Mouse (Mus musculus): ENCODE measurements around the gene AB124611.
"Not testable (repeated sequence)": the region's sequence is repeated elsewhere in the genome, so short reads cannot be mapped to it uniquely, and the experiment has no call there.

The AB124611 gene

GRCm38 (mm10) chr9:21518690-21519089, 7.3 kb upstream of the AB124611 start:
- DNase-seq (ENCODE audit: low spot score in 2 of 2) = not testable (repeated sequence)

DNA sequence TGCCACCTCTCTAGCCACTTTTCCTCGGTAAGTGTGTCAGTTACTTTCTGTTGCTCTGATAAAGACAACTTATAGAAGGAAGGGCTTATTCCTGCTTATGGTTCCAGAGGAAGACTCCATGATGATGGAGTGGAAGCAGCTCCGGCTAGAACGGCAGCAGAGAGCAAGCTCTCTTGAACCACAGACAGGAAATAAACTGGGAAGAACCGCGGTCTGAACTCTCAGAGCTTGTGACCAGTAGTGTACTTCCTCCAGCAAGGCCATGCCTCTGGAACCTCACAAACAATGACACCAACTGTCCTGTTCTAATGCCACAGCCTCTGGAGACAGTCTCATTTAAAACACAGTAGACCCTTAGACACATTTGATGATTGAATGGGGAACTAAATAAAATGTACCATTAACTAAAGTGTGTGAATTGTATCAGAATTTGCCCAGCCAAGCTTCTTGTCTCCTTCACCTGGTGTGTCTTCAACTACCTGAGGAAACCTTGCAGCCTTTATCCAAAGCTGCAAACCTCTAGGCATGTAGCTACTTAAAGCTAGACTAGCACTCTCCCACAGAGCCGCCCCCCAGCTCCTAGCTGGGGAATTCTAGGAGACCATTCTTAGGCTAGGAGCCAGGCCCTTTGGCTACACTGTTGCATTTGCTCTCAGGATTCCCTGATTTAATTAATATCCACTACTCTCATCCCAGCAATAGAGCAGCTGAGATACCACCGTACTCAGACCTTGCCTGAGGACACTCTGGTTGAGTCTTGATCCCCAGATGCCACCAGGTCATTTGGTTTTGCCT, 637 bp upstream of the AB124611 start:
- DNase-seq (ENCODE audit: low spot score in 2 of 2) = no peak

- DNase-seq (ENCODE audit: low spot score in 2 of 2) = no peak
Observed at GRCm38 (mm10) chr9:21526634-21526944, 613 bp downstream of the AB124611 start.

DNA sequence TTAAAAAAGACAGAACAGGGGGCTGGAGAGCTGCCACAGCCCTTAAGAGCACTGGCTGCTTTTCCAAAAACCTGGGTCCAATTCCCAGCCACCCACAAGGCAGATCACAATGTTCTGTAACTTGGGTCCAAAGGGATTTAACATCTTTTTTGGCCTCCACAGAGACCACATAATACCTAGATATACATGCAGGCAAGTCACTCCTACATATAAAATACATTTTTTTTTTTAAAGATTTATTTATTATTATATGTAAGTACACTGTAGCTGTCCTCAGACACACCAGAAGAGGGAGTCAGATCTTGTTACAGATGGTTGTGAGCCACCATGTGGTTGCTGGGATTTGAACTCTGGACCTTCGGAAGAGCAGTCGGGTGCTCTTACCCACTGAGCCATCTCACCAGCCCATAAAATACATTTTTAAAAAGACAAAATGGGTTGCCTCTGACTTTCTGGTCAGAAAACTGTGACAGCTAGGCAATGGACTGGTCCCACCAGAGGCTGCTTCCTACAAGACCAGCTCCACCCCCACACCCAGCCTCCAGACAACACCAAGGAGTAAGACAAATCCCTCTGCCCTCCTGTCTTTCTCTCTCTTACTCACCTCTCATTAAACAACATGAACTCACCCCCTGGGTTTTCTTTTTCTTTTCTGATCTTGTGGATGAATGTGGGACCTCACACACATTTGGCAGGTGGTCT, 1.3 kb downstream of the AB124611 start:
- DNase-seq (ENCODE audit: low spot score in 2 of 2) = no peak

DNA sequence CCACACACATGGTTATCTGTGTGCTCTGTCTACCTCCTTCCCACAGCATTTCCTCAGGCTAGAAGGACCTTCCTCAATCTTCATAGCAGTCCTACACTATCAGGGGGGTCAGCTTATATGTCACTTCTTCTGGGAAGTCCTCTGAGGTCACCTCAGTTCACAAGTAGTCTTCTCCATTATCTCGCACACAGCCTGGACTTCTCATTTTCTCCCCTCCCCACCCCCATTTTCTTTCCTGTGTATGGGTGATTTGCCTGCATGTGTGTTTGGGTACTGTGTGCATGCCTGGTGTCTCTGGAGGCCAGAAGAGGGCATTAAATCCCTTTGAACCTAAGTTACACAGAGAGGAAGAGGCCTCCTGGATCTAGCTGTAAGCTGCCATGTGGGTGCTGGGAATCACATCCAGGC, 1.9 kb downstream of the AB124611 start:
- no peak for DNase-seq (ENCODE audit: low spot score in 2 of 2)

- DNase-seq (ENCODE audit: low spot score in 2 of 2) = no peak
Observed at GRCm38 (mm10) chr9:21536501-21536900, 10.5 kb downstream of the AB124611 start.

DNA sequence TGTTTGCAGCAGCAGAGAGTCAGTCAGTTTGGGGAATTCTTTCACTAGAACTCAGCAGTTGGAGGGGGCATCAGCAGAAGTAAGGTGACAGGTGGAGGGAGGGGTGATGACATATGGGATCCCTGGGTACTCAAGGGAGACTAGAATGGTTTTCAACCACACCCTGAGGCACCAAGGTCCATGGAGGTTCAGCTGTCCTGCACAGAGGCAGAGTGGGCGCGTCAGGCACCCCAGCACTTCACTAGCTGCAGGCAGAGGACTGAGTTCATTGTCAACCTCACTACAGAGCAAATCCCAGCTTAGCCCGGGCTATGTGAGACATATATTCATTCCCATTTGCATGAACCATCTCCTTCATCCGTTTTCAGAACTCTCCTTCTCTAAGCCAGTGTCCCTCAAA, 11.0 kb downstream of the AB124611 start:
- no peak for DNase-seq (ENCODE audit: low spot score in 2 of 2)

GRCm38 (mm10) chr9:21539981-21540753, 14.2 kb downstream of the AB124611 start:
- no peak for DNase-seq (ENCODE audit: low spot score in 2 of 2)

DNA sequence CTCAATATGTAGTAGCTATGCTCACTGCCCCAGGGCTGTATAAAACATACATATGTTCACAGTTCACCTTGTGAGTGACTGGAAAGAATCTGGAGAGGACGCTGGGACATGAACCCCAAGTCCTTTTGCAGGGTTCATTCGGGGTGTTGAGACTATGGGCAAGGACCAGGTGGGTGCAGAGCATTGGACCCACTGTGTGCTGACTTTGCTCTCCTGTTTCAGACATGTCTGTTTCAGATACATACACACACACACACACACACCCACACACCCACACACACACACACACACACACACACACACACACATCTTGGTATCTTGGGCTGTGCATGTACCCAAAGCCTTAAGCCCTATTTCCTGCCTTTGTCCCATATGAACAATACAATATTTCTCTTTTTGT, 16.0 kb downstream of the AB124611 start:
- DNase-seq (ENCODE audit: low spot score in 2 of 2) = not testable (repeated sequence)

DNA sequence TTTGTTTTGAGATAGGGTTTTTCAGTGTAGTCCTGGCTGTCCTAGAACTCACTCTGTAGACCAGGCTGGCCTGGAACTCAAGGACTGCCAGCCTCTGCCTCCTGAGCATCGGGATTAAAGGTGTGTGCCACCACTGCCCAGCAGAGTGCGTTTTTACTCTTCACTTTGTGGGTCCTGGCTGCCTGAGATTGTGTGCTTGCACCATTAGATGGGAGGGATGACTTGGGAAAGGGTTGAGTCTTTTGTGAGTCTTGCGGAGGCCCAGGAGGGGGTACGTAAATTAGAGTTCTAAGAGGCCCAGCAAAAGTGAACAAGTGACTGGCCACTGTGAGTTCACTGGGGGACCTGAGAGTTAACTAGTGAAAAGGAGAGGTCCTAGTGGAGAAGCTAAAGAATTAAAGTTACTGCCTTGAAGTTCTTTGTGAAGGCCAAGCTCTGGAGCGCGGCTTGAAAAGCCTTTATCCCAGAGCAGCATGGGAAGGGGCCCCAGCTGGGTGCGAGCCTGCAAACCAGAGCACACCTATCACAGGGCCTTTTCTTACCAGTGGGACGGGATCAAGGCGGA, 19.5 kb downstream of the AB124611 start:
- DNase-seq (ENCODE audit: low spot score in 2 of 2) = no peak

DNA sequence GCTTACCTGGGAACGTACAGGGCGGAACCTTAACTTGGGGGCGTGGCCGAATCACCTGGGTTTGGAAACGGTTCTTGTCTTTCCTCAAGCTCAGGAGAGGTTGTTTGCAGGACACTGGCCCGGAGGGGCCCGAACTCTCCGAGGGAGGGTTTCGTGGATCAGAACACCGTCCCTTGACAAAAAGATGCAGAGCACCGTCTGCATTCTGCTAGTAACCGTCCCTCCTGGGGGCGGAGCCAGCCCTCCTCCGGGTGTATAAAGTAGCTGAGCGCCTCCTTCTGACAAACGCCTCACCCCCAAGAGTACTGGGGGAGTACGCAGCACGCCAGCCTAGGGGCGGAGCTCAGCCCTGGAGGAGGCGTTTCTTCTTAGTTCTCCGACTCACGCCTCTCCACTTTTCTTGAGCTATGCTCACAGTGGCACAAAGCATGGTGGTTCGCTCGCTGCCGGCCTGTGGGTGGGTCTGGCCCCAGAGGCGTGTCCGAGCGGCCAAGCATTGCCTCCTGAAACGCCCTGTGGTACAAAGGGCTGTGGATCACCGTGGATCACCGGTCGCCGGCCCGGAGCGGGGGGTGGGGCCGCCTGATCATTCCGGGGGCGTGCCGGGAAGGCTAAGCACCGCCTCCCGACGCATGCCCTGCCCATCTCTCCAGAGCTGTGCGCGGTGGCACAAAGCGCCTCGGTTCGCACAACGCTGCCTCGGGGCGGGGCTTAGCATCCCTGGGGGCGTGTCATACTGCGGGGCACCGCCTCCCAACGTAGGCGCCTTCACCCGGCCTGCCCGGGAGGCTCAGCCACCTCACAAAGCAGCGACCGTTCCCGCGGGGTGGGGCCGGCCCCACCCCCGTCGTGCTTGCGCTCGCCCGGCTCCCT, 20.2 kb downstream of the AB124611 start:
- peak; percentile 99 for DNase-seq (ENCODE audit: low spot score in 2 of 2)

DNA sequence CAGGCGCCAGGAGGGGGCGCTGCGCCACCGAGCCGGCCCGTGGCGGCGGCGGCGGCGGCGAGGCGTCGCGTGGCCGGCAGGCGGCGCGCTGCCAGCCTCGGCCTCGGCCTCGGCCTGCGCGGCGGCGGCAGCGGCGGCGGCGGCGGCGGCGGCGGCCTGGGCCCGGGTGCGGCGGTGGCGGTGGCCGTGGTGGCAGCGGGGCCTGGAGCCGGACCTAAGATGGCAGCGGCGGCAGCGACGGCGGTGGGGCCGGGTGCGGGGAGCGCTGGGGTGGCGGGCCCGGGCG, 20.8 kb downstream of the AB124611 start, which contains the start of gene Carm1:
Gene Carm1 (plus strand): TSS at position 106 of the 286 bp plus-strand sequence.
- peak; percentile 43 to 49 for DNase-seq (ENCODE audit: low spot score in 2 of 2)

DNA sequence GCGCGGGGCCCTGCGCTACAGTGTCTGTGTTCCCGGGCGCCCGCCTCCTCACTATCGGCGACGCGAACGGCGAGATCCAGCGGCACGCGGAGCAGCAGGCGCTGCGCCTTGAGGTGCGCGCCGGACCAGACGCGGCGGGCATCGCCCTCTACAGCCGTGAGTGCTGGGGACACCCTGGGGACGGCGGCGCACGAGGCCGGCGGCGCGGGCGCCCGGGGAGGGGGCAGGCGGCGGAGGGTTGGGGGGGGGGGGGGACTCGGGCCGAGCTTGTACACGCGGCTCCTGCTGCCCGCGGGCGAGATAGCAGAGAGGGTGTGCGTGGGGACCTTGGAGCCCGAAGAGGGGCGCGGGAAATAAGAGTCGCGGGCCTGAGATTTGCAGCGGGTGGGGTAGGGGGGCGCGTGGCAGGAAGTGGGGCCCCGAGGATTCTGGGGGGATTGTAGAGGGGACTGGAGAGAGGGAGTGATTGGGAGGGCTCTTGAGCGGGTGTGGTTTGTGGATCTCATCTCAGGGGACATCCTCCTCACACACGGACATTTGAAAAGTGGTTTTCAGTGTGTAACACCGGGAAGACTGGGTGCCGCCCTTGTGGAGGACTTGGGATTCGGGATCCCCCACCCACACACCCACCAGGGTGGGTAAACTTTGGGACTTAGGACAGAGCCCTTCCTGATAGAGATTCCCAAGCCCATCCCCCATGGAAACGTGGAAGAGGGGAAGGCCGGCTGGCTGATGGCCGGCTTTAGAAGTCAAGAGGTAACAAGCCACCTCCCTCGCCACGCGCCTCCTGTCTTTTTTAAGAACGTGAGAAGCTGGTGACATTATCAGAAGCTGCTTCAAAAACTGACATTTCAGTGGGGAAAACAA, 21.3 kb downstream of the AB124611 start:
- peak; percentile 12 to 28 for DNase-seq (ENCODE audit: low spot score in 2 of 2)

DNA sequence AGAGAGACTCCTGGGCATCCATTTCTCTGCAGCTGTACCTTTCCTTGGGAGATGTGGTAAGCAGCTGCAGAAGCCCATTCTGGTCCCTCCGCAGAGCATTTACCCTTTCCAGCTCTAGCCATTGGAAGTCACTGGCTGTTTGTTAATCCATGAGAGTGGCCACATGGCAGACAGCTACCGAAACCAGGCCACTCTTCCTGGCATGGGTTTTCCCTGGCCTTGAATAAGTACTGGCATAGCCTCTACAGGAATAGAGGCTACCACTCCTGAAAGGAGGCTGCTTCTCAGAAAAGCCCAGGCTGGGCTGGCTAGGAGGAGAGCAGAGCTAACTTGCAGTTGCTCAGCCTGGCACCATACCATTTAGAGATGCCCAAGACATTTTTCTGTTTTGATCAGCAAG, 25.1 kb downstream of the AB124611 start:
- DNase-seq (ENCODE audit: low spot score in 2 of 2) = no peak

- DNase-seq (ENCODE audit: low spot score in 2 of 2) = no peak
Observed at GRCm38 (mm10) chr9:21553607-21554273, 27.8 kb downstream of the AB124611 start.

GRCm38 (mm10) chr9:21555198-21555742, 29.3 kb downstream of the AB124611 start:
- no peak for DNase-seq (ENCODE audit: low spot score in 2 of 2)

GRCm38 (mm10) chr9:21556996-21557395, 31.0 kb downstream of the AB124611 start:
- no peak for DNase-seq (ENCODE audit: low spot score in 2 of 2)

- no peak for DNase-seq (ENCODE audit: low spot score in 2 of 2)
Observed at GRCm38 (mm10) chr9:21557556-21557955, 31.6 kb downstream of the AB124611 start.

- no peak for DNase-seq (ENCODE audit: low spot score in 2 of 2)
Observed at GRCm38 (mm10) chr9:21558366-21558765, 32.4 kb downstream of the AB124611 start.

- no peak for DNase-seq (ENCODE audit: low spot score in 2 of 2)
Observed at GRCm38 (mm10) chr9:21559151-21559550, 33.2 kb downstream of the AB124611 start.
